Mouse (Mus musculus) liver, postnatal 0 days (tissue): Measurements from ENCODE around the gene Supt4a. TPM values are rescaled to one million over a fixed set of nuclear protein-coding genes. Genes with fewer than 3 reads are reported as not detected.

ENCODE experiments used
- ATAC-seq: fragments of 200-750 bp; cut with Nextera tagmentation; 2 replicates; pipeline ENCODE4 v1.8.0; 2017; ENCODE audit warnings: mild to moderate bottlenecking, moderate library complexity
- DNase-seq: peaks from one replicate; pipeline ENCODE4 v3.0.0-alpha.2; 2016
- H3K27ac ChIP-seq: fragments of 300-500 bp; sonication (generic); 2 replicates; pipeline ENCODE4 v1.5.1; 2014; ENCODE audit warnings: antibody characterized with exemption, moderate library complexity, mild to moderate bottlenecking, low read depth
- H3K27me3 ChIP-seq: fragments of 300-500 bp; sonication (generic); 2 replicates; pipeline ENCODE4 v1.6.1; 2014; ENCODE audit warnings: low read length, control low read depth, mixed read lengths; ENCODE audit not compliant: insufficient read depth
- H3K36me3 ChIP-seq: fragments of 300-500 bp; sonication (generic); replicated peaks from 2 replicates; pipeline ENCODE4 v1.6.1; 2014; ENCODE audit warnings: mild to moderate bottlenecking, control low read depth, low read length, moderate library complexity, mixed read lengths; ENCODE audit not compliant: insufficient read depth
- H3K4me1 ChIP-seq: fragments of 300-500 bp; sonication (generic); 2 replicates; pipeline ENCODE4 v1.6.1; 2014; ENCODE audit warnings: antibody characterized with exemption, mild to moderate bottlenecking, control low read depth; ENCODE audit not compliant: insufficient read depth
- H3K4me2 ChIP-seq: fragments of 300-500 bp; sonication (generic); 2 replicates; pipeline ENCODE4 v1.6.1; 2014; ENCODE audit warnings: low read depth, mild to moderate bottlenecking, low read length, moderate library complexity, mixed read lengths
- H3K4me3 ChIP-seq: fragments of 300-500 bp; sonication (generic); 2 replicates; pipeline ENCODE4 v1.5.1; 2014; ENCODE audit warnings: low read depth, low read length
- H3K9ac ChIP-seq: fragments of 300-500 bp; sonication (generic); replicated peaks from 2 replicates; pipeline ENCODE4 v1.6.1; 2014; ENCODE audit warnings: mild to moderate bottlenecking, moderate library complexity
- H3K9me3 ChIP-seq: fragments of 300-500 bp; sonication (generic); 2 replicates; pipeline ENCODE4 v1.6.1; 2016; ENCODE audit warnings: mild to moderate bottlenecking, control low read depth, low read length, mixed read lengths
- CTCF ChIP-seq: sonication (generic); IDR thresholded peaks from 2 replicates; pipeline ENCODE4 v1.5.1; 2016; ENCODE audit warnings: antibody characterized with exemption, low read depth
- EP300 ChIP-seq: IDR thresholded peaks from 2 replicates; pipeline ENCODE4 v1.6.1; 2016; ENCODE audit warnings: antibody characterized with exemption, low read depth, mild to moderate bottlenecking
- WGBS: fragments of 180-500 bp; shearing (Covaris S2); extraction: QIAGEN DNeasy Blood & Tissue Kit; methylation state at CpG from one replicate; pipeline ENCODE4 v1.1.7; 2014; ENCODE audit not compliant: insufficient replicate concordance; 5-methylcytosine and 5-hydroxymethylcytosine counted together
- polyA plus RNA-seq: library from polyadenylated mRNA; unstranded; fragments of >200 nt; fragmentation: Nextera tagmentation; extraction: Ambion mirVana; gene quantifications from 2 replicates; pipeline ENCODE4 v1.2.1, GENCODE M21; 2015

The Supt4a gene
- polyA plus RNA-seq, 1 experiment from 2014 or later = 120 TPM

DNA sequence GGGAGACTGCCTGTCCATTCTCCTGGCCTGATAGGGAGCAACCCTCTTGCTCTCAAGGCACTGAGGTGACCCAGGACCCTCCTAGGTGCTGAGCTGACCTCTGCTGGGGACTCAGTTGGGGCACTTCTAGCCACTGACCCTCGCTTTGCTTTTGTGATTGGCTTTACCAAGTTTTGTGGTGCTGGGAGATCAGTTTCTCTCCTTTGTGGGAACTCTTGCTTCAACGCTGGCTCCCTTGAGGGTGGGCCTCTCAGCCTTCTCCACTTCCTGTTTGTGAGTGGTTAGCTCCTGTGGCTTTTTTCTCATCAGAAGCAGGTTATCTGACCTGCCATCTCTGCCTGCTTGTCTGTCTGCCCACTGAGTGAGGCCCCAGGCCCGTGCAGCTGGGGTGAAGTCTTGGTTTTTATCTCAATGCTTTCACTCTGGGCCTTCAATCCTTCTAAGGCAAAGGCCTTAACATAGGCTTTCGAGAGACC is 14.2 kb downstream of the Supt4a start:
- H3K9ac ChIP-seq = peak overlapping the region; percentile 76
- H3K27ac ChIP-seq = peak overlapping the region; percentile 99
- H3K27me3 ChIP-seq = no peaks in the 10 kb centered on the region
- H3K36me3 ChIP-seq = no peaks in the 10 kb centered on the region; the same call in 1 of the 2 replicates
- H3K4me1 ChIP-seq = peaks cover 62% of the 10 kb centered on the region
- 21% methylated on average over 4 of the region's 4 CpGs for WGBS
- DNase-seq (peak; percentile 63), ATAC-seq (no peak)
- peak overlapping the region; percentile 45 for H3K4me3 ChIP-seq
- peak overlapping the region; percentile 77 for H3K4me2 ChIP-seq
- TF ChIP-seq CTCF (no peak), EP300 (peak; percentile 72; the same call in 1 of the 2 replicates)
- H3K9me3 ChIP-seq = no peaks in the 10 kb centered on the region

GRCm38 (mm10) chr11:87752307-87752706 is 15.0 kb downstream of the Supt4a start:
- peaks cover 60% of the 10 kb centered on the region for H3K4me1 ChIP-seq
- TF ChIP-seq EP300 (no peak), CTCF (no peak)

GRCm38 (mm10) chr11:87753255-87753654 is 15.9 kb downstream of the Supt4a start:
- H3K9ac ChIP-seq = peak overlapping the region; percentile 94; the same call in 1 of the 2 replicates
- ATAC-seq (no peak), DNase-seq (no peak)
- H3K27me3 ChIP-seq = no peaks in the 10 kb centered on the region
- peaks cover 12% of the 10 kb centered on the region for H3K36me3 ChIP-seq
- H3K4me3 ChIP-seq = 0 out of 2 replicates have a peak overlapping the region, but pooled peaks have one; percentile 92
- H3K9me3 ChIP-seq = no peaks in the 10 kb centered on the region
- 52% methylated on average over 8 of the region's 8 CpGs for WGBS
- peak overlapping the region; percentile 99 for H3K27ac ChIP-seq
- TF ChIP-seq EP300 (no peak), CTCF (no peak)
- peaks cover 53% of the 10 kb centered on the region for H3K4me1 ChIP-seq
- H3K4me2 ChIP-seq = peak overlapping the region; percentile 68

More at GRCm38 (mm10) chr11:87752307-87752706, 15.0 kb downstream of the Supt4a start:
- Histone ChIP-seq H3K9ac (peak overlapping the region; percentile 76), H3K36me3 (peaks cover 7% of the 10 kb centered on the region), H3K9me3 (no peaks in the 10 kb centered on the region), H3K4me3 (peak overlapping the region; percentile 15), H3K27ac (peak overlapping the region; percentile 99), H3K4me2 (peak overlapping the region; percentile 77), H3K27me3 (no peaks in the 10 kb centered on the region)
- WGBS = 57% methylated on average over 1 of the region's 1 CpGs
- DNase-seq = no peak
- no peak for ATAC-seq

- DNase-seq = no peak
- Histone ChIP-seq H3K36me3 (peaks cover 13% of the 10 kb centered on the region), H3K9ac (peak overlapping the region; percentile 94), H3K27ac (peak overlapping the region; percentile 99), H3K4me1 (peaks cover 49% of the 10 kb centered on the region), H3K4me3 (peak overlapping the region; percentile 92), H3K9me3 (no peaks in the 10 kb centered on the region), H3K27me3 (no peaks in the 10 kb centered on the region), H3K4me2 (peak overlapping the region; percentile 68)
- TF ChIP-seq EP300 = no peak
- no peak for ATAC-seq
- 42% methylated on average over 5 of the region's 5 CpGs for WGBS
These were observed 16.6 kb downstream of the Supt4a start for GRCm38 (mm10) chr11:87753891-87754501.

- no peak for ATAC-seq
These were observed 17.3 kb downstream of the Supt4a start for GRCm38 (mm10) chr11:87754603-87755002.

DNA sequence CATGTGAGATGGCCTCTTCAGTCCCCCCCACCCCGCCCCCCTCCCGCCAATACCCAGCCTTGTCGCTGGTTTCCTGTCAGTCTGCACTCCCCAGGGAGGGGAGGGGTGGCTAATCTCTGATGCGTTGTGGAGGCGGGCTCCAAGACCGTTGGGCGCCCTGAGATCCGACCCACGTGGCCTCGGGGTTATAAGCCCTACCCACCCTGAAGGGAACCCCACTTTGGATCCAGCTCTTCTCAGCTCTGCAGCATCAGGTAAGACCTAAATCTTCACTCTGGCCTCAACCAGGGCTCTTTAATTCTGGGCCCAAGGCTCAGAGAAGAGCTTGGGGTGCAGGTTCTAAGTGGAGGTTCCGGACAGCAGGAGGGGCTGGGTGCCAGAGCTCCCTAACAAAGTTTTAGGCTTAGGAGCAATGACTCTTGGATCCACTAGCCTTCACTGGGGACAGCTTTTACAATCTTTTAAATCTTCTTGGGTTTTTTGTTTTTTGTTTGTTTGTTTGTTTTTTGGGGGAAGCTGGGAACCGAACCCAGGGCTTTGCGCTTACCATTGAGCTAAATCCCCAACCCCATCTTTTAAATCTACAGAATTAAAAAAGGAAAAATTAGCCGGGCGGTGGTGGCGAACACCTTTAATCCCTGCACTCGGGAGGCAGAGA is 18.1 kb downstream of the Supt4a start:
- Histone ChIP-seq H3K4me3 (peak overlapping the region; percentile 92), H3K36me3 (peaks cover 13% of the 10 kb centered on the region), H3K4me2 (peak overlapping the region; percentile 68), H3K9me3 (no peaks in the 10 kb centered on the region), H3K27me3 (peaks cover 4% of the 10 kb centered on the region; the same call in 1 of the 2 replicates), H3K27ac (peak overlapping the region; percentile 99), H3K9ac (peak overlapping the region; percentile 94), H3K4me1 (peaks cover 45% of the 10 kb centered on the region)
- ATAC-seq (peak; percentile 74), DNase-seq (peak; percentile 92)
- 27% methylated on average over 16 of the region's 17 CpGs for WGBS
- TF ChIP-seq CTCF = no peak
- peak; percentile 79; the same call in 1 of the 2 replicates for TF ChIP-seq EP300

More at GRCm38 (mm10) chr11:87754603-87755002, 17.3 kb downstream of the Supt4a start:
- Histone ChIP-seq H3K4me2 (peak overlapping the region; percentile 68), H3K4me1 (peaks cover 46% of the 10 kb centered on the region), H3K9me3 (no peaks in the 10 kb centered on the region), H3K36me3 (peaks cover 13% of the 10 kb centered on the region), H3K27ac (peak overlapping the region; percentile 99), H3K4me3 (peak overlapping the region; percentile 92), H3K9ac (peak overlapping the region; percentile 94), H3K27me3 (no peaks in the 10 kb centered on the region)
- 23% methylated on average over 5 of the region's 5 CpGs for WGBS
- peak; percentile 65; the same call in 1 of the 2 replicates for TF ChIP-seq EP300
- no peak for TF ChIP-seq CTCF
- peak; percentile 65 for DNase-seq
